ENCODE assay signal across 10 mouse cellular contexts in the genomic region with DNA sequence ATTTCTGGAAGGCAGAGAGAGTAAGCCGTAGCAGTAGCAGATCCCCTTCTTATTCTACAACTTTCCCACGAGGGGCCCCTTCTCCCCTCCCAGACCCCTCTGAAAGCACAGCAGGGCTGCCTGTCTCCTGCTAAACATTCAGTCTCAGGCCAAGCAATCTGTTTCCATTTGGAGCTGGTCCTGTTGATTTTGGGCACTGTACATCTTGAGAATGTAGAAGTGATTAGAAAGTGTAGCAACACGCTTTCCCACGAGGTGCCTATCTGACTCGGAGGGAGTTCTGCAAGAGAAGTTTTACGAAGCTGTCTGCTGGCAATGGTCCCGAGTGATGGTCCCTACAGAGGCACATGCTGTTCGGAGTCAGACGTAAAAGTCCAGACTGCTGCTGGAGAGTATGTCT. TPM values are rescaled to one million over a fixed set of nuclear protein-coding genes. Genes with fewer than 3 reads are reported as not detected.
A peak's percentile ranks its signal among the peaks of the same experiment; 100 is the strongest.
DNase-seq lines count a peak whose midpoint lies in the region; ATAC-seq lines count a peak whose summit lies in the region.
"Had no signal": no experiment of that assay in that cellular context is flagged by ENCODE, and none has a peak within 500 bp of the region (broad histone marks: within the 10 kb centered on the region; RNA-seq: fewer than 3 reads in every experiment).

No protein-coding gene starts in this region.

- H3K27ac ChIP-seq in heart, embryonic 10.5 days, result no peak overlapping the region
- peak overlapping the region; percentile 67 for H3K27ac ChIP-seq in embryonic facial prominence, embryonic 12.5 days
- peak overlapping the region; percentile 75 for H3K27ac ChIP-seq in limb, embryonic 13.5 days
- H3K27ac ChIP-seq: liver, embryonic 13.5 days had no signal

- no peaks in the 10 kb centered on the region for H3K4me1 ChIP-seq in heart, embryonic 10.5 days
- peaks cover 18% of the 10 kb centered on the region for H3K4me1 ChIP-seq in embryonic facial prominence, embryonic 12.5 days
- peaks cover 20% of the 10 kb centered on the region for H3K4me1 ChIP-seq in limb, embryonic 13.5 days
- H3K4me1 ChIP-seq: liver, embryonic 13.5 days had no signal

- H3K4me3 ChIP-seq in heart, embryonic 10.5 days, result no peak overlapping the region
- no peak overlapping the region for H3K4me3 ChIP-seq in embryonic facial prominence, embryonic 12.5 days
- H3K4me3 ChIP-seq in limb, embryonic 13.5 days, result no peak overlapping the region
- H3K4me3 ChIP-seq: liver, embryonic 13.5 days; megakaryocyte, embryonic 14.5 days had no signal

- H3K9me3 ChIP-seq in heart, embryonic 10.5 days, result no peaks in the 10 kb centered on the region
- H3K9me3 ChIP-seq in embryonic facial prominence, embryonic 12.5 days, result no peaks in the 10 kb centered on the region
- H3K9me3 ChIP-seq in limb, embryonic 13.5 days, result no peaks in the 10 kb centered on the region
- H3K9me3 ChIP-seq: liver, embryonic 13.5 days; megakaryocyte, embryonic 14.5 days had no signal

- H3K4me2 ChIP-seq in embryonic facial prominence, embryonic 12.5 days (replicated peaks), result no peak overlapping the region
- H3K4me2 ChIP-seq in limb, embryonic 13.5 days (replicated peaks), result peak overlapping the region; percentile 23; the same call in 1 of the 2 replicates
- H3K4me2 ChIP-seq: liver, embryonic 13.5 days had no signal

- ATAC-seq in embryonic facial prominence, embryonic 12.5 days (ENCODE audit: insufficient number of reproducible peaks, insufficient read depth, low FRiP score, low TSS enrichment), result no peak
- ATAC-seq in limb, embryonic 13.5 days (ENCODE audit: low FRiP score, low read depth), result peak; percentile 90

- no peaks in the 10 kb centered on the region for H3K27me3 ChIP-seq in heart, embryonic 10.5 days (ENCODE audit: insufficient read depth, poor library complexity, severe bottlenecking)
- no peaks in the 10 kb centered on the region for H3K27me3 ChIP-seq in embryonic facial prominence, embryonic 12.5 days
- no peaks in the 10 kb centered on the region for H3K27me3 ChIP-seq in limb, embryonic 13.5 days
- H3K27me3 ChIP-seq: liver, embryonic 13.5 days had no signal

- peak; percentile 18 to 23 for DNase-seq in heart, adult 9 months (ENCODE audit: low spot score in 2 of 2)
- DNase-seq in heart, embryonic 10.5 days (ENCODE audit: low spot score), result no peak
- DNase-seq in forelimb bud, embryonic 11.5 days (ENCODE audit: low read depth, low spot score), result peak; percentile 18
- no peak for DNase-seq in embryo, embryonic 10 days (ENCODE audit: low spot score)
- no peak for DNase-seq in layer of hippocampus, adult 9-11 months
- DNase-seq: kidney, adult 2 months; liver, embryonic 13.5 days had no signal

- 62% methylated on average over 9 of the region's 9 CpGs for WGBS in heart, embryonic 10.5 days
- WGBS in embryonic facial prominence, embryonic 12.5 days, result 48% methylated on average over 9 of the region's 9 CpGs
- WGBS in limb, embryonic 13.5 days, result 23% methylated on average over 9 of the region's 9 CpGs

- no peak overlapping the region for H3K9ac ChIP-seq in embryonic facial prominence, embryonic 12.5 days
- H3K9ac ChIP-seq in limb, embryonic 13.5 days, result no peak overlapping the region
- H3K9ac ChIP-seq: liver, embryonic 13.5 days had no signal

- H3K36me3 ChIP-seq in heart, embryonic 10.5 days, result no peaks in the 10 kb centered on the region
- no peaks in the 10 kb centered on the region for H3K36me3 ChIP-seq in embryonic facial prominence, embryonic 12.5 days
- H3K36me3 ChIP-seq in limb, embryonic 13.5 days, result no peaks in the 10 kb centered on the region
- H3K36me3 ChIP-seq: liver, embryonic 13.5 days had no signal

RNA-seq across cellular contexts. Expression of a gene that starts 27.3 kb away (rescaled TPM):
- polyA plus RNA-seq in heart, embryonic 10.5 days (2016; fragmentation: Nextera tagmentation; extraction: Ambion mirVana), result 142 and 192 TPM in 2 replicates
- 366 and 400 TPM in 2 replicates for polyA plus RNA-seq in embryonic facial prominence, embryonic 12.5 days (2016; fragmentation: Nextera tagmentation; extraction: Ambion mirVana)
- polyA plus RNA-seq in limb, embryonic 13.5 days (2015; fragmentation: Nextera tagmentation; extraction: Ambion mirVana), result 273 and 275 TPM in 2 replicates

Comparison
In these comparisons a context has a peak if more than half of its experiments do, and no peak if none do; other contexts are left out.
1. DNase-seq: peak in heart, adult 9 months (2 of 2) and forelimb bud, embryonic 11.5 days (single experiment); none in heart, embryonic 10.5 days (single experiment), embryo, embryonic 10 days (single experiment) and layer of hippocampus, adult 9-11 months (single experiment).